Mouse (Mus musculus) kidney, postnatal 36 days (tissue): ENCODE data around the gene Dmxl2.

Experiments
- DNase-seq, 2 experiments: peaks; one replicate each; pipeline ENCODE4 v3.0.0; 2021 to 2022; ENCODE audit warnings: mixed read lengths in 2 of 2

The Dmxl2 gene

DNA sequence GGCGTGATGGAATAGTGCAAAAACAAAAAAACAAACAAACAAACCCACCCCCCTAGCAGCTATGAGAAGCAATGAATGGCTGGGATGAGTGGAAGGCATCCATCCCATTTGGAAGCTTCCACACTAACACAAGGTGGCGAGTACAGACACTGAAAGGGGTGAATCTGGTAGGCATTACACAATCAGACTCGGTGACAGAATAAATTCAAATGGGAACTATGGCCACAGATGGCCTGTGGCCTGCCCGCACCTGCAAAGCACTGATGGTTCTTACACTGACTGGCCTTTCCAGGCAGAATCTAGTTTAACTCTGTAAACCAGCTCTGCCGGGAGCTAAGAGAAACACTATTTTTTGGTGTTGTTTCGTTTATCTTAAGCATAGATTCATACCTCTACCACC is 2.1 kb downstream of the Dmxl2 start:
- no peak for DNase-seq

DNA sequence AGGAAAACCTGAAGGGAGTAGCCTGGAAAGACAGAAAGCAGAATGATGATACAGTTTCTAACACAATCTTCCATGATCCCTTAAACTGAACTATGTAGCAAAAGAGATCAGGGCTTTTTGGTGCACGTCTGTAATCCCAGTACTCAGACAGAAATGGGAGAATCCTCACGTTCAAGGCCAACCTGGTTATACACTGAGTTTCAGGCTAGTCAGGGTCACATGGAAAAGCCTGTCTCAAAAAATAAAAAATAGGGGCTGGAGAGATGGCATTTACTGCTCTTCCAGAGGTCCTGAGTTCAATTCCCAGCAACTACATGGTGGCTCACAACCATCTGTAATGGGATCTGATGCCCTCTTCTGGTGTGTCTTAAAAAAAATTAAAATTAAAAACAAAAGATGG is 11.0 kb downstream of the Dmxl2 start:
- no peak for DNase-seq

DNA sequence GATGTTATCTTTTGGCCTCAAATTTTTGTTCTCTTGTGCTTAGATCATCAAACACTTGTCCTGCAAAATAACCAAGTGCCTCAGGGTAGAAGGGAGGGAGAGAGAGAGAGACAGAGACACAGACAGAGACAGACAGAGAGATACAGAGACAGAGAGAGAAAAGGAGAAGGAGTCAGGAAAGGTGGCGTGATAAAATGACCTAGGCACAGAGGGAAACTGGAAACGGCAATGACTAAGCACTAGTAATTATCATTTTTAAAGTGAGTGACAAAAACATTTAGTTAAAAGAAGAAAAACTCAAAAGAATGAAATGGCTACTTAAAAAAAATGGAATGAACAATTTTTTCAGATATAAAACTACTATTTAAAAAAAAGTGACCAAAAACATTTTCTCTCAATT is 11.8 kb downstream of the Dmxl2 start:
- DNase-seq = no peak

DNA sequence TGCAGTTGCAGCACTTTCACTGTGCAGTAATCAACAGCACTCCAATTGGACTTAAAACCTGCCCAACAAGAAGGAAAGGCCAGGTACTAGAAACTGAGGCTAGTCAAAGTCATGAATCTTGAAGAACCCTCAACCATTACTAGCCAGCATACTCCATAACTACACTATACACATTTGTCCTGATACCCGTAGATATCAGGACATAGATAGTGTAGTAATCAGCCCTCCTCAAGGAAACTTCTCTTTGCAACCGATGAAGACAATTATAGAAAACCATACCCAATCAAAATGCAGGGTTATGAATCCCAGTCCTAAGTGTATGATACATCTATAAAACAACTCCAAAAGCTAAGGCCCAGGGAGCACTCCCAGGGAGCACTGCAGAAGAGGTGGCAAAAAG is 16.5 kb downstream of the Dmxl2 start:
- DNase-seq = no peak

DNA sequence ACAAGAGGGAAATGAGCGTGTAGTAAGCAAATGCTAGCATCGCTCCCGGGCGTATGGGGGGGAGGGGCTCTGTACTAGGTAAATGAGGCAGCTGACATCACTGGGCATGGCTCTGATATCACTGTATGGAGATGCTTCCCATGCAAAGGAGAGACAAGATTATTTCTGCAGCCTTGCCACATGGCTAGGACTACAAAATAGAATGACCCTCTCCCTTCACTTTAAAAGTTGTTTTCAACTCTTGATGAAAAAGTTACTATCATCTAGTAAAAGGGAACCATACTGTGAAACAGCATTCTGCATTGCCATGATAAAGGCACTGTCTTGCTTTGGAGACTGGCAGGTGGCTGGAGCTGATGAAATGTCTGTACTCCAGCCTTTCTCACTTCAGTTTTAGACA is 18.2 kb downstream of the Dmxl2 start:
- DNase-seq = no peak

DNA sequence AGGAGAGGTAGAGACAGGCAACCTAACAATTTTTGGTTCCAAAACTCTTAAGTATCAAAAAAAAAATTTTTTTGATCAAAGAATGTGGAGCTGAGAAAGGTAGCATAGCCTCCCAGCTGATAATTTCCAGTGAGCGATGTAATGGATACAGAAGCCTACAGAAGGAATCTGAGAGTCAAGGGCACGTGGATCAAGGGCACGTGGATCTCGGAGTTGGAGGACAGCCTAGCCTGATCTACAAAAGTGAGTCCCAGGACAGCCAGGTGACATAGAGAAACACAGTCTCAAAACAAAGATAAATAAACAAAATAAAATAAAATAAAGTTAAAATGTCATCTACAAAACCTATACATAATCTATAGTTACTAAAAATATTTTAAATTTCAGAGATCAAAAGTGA is 18.7 kb downstream of the Dmxl2 start:
- no peak for DNase-seq

DNA sequence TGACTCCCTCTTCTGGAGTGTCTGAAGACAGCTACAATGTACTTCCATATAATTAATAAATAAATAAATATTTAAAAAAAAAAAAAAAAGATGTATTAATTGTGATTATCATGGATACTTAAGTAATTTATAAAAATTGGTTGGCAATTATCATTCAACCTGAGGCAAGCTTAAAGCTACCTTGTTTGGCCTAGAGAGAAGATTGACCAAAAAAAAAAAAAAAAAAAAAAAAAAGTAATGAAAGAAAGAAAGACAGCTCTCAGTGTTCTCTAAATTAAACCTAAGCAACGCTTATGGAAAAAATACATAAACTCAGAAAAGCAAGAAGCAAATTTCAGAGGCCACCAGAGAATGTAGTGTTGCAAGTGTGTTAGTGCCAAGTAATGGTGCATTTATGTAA is 22.4 kb downstream of the Dmxl2 start:
- DNase-seq = no peak

DNA sequence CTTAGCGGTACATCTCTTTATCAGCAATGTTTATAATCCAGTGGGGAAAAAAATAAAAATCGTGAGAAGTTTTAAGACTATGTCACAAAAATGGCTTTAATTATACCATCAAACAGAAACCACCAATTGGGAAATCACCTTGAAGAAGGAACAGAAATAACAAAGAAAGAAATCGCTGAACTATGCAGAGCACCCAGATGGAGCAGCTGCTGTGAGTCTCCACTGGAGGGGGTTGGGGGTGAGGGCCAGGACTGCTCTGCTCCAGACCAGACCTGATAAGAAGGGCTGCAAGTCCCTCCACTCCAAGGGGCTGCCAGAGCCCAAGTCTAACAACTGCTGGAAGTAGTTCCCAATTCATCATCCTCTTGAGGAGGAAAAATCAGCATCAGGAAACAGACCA is 23.3 kb downstream of the Dmxl2 start:
- DNase-seq = no peak

DNA sequence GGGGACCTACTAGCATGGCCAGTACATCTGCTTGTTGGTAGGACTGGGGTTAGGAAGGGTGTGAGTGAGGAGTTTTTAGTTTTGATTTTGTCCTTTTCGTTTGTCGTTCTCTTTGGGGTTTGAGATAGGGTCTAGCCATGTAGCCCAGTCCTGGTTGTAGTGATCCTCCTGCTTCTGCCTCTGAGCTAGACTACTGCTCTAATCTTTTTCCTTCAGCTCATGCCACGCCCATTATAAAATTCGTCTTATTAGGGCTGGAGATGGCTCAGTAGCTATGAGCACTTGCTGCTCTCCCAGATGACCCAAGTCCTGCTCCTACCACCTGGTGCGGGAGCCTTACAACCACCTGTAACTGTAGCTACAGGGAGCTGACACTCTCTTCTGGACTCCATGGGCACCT is 26.9 kb downstream of the Dmxl2 start:
- DNase-seq = no peak

DNA sequence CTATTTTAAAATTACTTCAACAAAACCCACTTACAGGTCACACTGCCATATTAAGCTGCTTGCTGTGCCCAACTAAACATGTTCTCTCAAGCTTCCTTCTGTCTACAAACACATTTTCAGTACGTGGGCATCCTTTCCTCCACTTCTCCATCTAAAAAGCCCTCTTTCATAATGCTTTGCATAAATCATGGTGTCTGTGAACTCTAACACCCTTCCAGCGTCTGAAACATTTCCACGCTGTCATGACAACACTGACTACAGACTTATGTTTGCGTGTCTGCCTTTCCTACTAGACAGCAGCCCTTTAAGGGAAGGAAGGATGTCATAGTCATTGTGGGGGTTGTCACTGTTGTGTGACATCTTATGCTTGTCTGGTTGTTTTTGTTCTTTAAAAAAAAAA is 27.4 kb downstream of the Dmxl2 start:
- DNase-seq = no peak

DNA sequence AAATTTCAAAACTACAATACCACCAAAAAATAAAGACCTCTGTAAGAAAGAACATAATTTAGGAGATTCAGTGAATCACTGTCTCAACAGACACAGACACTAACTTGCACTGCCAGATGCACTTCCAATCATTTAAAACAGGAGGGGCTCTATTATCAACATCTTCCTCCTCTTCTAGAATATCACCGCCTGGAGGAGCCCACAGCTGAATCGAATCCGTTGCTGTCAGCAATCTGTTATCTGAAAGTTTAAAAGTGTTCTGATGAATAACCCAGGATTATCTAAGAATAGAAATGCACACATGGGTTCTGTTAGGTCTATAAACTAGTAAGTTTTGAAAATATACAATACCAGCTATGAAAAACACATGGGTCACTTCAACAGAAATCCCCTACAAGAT is 28.6 kb downstream of the Dmxl2 start:
- no peak for DNase-seq

DNA sequence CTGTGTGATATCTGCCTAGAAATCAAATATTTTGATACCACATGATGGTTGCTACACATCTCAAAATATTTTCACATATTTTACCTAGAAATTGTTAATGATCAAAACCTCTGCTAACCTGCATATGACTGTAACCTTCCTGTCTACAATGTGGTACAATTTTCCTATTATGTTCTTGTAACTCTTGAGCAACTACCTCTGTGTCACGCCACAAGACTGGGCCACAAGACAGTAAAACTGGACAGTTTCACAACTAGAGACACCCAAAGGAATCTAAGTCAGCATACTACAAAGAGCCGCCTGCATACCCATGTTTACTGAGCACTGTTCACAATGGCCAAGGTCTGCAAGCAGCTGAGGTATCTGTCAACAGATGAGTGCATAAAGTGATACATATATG is 32.1 kb downstream of the Dmxl2 start:
- DNase-seq = no peak

DNA sequence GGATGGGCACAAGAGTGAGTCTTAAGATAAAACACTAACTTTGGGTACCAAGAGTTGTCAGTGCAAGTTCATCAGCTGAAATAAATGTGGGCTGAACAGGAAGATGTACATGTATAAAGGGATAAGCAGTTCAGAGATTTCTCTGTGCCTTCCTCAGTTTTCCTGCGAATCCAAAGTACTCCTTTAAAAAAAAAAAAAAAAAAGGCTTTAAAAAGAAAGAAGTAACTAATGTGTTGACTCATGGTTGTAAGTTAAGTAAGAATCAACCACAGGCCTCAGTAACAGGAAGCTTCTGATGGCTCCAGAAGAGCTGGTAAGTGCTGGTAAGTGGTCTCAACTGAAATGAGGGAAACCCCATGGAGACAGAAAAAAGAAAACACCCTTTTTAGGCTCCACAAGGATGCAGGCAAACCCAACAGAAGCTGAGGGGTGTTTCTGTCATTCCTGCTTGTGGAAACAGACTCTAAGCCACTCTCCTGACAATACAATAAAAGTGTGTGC is 33.9 kb downstream of the Dmxl2 start:
- no peak for DNase-seq

DNA sequence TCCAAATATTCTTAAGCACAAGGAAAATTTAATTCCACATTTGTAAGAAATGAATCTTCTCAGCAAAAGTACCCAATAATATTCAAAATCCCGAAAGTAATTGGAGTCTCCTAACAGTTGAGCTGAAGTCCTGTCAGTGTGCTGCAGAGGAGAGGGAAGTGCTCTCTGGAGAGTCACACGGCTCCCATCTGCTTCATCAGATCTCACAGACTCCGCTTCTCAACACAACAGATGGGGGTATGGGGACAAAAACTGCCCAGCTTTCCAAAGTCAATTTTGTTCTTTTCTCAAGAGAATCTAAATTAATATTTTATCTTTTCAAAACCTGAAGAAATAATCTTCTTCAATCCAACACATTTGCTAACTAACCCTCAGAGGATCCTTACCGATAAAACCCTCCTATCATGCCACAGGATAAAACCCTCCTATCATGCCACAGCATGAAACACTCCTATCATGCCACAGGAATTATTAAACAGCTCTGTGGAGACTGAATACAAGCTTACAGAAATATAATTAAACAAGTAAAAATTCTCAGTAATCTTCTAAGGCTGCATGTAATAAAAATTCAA is 37.9 kb downstream of the Dmxl2 start:
- DNase-seq = no peak

DNA sequence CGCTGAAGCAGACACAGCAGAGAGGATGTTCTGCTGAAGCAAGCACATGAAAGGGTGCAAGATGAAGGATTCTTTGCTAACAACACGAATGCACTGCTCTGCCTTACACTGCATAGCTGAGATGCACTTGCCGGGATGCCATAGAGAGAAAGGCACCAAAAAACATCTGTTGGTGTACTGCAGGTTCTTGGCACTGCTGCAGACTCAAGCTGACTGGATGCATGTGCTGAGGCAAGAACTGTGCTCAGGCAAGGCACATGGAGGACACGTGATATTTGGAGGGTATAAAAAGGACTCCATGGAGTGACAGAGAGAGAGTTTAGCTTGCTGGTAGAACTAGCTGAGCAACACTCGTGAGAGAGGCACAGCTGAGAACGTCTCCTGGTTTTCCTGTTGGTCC is 62.4 kb downstream of the Dmxl2 start:
- no peak for DNase-seq

DNA sequence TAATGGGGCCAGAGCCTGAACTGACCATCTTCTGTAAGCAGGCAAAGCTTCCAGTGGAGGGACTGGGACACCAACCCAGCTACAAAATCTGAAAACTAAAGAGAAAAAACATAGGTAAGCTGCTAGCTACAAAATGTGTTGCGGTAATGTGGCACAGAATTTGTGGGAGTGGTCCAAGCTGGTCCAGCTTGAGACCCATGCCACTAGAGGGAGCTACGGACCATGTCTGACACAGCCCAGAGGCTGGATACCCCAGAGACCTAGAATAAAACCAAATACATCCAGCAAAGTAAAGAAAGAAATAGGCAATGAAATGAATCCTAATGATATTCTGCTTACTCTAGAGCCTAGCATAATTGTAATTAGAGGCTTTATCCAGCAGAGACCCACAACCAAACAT is 63.2 kb downstream of the Dmxl2 start:
- peak; percentile 27 to 71 for DNase-seq

DNA sequence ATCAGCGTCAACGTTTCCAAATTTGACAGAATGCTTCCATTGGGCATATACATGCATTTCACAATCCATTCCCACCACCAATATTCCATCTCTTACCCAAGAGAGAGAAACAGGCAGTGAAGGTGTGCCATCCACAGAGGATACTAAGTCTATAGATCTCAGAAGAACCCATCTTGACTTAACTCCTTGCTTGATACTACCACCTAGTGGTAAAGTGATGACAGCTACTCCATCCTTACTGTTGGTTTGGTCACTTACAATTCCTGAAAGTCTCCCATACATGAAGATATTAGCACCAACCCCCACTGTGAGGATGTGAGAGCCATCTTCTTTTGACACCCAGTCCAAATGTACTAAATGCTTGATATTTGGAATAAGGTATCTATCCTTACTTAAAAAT is 85.2 kb downstream of the Dmxl2 start:
- DNase-seq = no peak

DNA sequence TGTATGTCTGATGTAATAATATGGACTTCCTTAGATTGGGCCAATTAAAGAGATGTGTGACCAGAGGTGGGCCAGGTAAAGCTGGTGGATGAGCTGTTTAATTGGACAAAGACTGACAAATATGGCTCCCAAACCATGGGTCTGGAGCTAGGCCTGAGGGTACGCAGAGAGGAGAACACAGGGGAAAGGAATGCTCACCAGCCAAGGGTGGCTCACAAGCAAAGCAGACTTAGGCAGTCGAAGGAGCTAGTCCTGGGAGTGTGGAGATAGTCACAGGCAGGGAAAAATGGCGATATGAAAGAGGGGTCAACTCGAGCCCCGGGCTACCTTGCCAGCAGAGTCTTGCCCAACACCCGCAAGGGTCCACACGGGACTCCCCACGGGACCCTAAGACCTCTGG is 144.7 kb downstream of the Dmxl2 start:
- DNase-seq = no peak

DNA sequence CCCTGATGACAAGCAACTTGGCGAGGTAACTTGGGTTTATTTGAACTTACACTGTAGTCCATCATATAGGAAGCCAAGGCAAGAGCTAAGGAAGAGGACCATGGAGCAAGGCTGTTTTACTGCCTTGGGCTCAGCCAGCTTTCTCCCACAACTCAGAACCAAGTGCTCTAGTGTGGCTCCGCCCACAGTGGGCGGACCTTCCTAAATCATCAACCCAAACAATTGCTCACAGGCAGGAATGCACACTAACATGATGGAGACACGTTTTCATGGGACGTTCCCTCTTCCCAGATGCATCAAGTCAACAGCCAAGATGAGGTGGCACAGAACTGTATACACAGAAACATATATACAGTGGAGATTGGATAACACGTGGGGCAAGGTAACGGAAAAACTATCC is 159.4 kb downstream of the Dmxl2 start:
- no peak for DNase-seq

DNA sequence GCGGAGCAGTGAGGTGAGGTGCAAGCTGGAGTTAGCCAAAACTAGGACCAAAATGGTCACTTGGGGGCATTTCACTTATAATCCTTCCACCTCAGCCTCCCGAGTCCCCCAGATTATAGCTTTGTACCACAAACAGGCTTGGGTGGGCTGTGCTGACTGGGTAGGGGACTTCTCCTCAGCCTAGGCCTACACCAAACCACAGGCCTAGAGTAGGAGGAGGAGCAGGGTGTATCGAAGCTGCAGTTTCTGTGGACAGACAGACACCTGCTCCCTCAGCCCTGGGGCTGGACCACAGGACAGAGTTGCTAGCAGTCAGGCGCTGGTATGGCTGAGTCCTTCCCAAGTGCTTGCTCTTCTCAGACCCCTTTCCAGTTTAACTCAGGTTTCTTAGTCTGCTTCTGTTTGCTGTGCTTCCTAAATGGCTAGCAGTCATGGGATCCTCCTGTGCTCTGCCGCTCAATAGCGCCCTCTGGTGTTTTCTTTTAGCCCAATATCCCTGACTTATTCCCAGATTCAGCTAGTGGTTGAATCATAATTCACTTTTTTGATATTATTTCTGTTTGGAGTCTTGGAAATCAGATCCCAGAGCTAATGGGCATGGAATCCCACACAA is 164.8 kb downstream of the Dmxl2 start:
- peak; percentile 42 to 75 for DNase-seq

DNA sequence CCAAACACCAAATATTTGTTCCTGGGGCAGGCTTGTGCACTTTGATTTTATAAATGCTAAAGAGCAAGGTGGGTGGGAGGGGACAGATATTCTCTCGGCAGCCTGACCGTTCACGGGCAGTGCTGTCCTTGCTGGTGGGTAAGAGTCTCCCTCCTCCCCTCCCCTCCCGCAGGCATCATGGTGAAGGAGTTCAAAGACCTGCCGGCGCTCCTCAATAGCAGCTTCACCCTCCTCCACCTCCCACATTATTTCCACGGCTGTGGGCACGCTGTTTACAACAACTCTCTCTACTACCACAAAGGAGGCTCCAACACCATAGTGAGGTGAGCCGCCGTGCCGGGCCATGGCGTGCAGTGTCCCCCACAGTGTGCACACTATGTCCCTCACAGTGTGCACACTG is 165.8 kb downstream of the Dmxl2 start:
- no peak for DNase-seq

DNA sequence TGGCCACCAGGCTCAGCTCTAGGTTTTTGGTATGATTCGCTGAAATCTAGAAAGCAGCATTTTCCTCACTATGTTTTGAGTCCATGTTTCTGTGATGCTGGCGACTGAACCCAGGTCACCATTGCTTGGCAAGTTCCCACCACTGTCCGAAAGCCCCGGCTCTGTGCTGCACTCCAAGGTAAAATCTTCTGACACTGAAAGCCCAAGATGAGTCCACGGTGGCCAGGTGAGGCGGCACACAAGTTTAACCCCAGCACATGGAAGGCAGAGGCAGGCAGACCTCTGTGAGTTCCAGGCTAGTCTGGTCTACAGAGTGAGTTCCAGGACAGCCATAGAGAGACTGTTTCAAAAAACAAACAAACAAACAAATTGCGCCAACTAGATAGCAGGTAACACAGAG is 172.2 kb downstream of the Dmxl2 start:
- no peak for DNase-seq

DNA sequence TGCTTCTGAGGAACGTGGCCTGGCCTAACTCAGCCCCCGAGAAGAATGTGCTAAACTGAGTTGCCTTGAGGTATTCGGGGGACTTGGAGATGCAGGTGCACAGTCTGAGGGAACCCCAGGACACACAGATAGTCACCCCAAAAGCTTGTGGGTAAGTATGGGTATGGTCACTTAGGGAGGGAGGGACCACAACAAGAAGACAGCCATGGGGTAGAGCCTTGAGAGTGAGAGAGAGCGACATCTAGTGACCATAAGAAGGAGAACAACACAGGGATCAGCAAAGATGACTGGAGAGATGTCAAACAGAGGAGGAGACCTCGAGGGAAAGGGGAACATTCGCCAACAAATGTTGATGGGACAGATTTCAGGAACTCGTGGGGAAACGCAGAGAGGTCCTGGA is 178.0 kb downstream of the Dmxl2 start:
- DNase-seq = no peak

DNA sequence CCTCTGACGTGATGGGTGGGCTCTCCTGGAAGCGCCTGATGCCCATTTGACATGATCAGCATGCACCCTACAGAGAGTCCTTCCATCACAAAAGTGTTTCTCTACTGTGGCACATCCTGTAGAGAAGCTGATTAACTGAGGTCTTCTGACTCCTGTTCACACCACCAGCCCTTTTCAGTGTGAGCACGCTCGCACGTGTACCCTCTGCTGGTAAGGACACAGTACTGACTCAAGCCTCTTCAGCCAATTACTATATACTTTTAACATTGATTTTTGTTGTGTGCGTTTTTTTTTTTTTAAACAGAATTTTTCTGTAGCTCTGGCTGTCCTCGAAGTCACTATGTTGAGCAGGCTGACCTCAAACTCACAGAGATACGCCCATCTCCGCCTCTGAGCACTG is 185.1 kb downstream of the Dmxl2 start:
- no peak for DNase-seq
